Mouse (Mus musculus): ENCODE data around the gene Iqsec2.
A peak's percentile ranks its signal among the peaks of the same experiment; 100 is the strongest.

Gene Iqsec2

DNA sequence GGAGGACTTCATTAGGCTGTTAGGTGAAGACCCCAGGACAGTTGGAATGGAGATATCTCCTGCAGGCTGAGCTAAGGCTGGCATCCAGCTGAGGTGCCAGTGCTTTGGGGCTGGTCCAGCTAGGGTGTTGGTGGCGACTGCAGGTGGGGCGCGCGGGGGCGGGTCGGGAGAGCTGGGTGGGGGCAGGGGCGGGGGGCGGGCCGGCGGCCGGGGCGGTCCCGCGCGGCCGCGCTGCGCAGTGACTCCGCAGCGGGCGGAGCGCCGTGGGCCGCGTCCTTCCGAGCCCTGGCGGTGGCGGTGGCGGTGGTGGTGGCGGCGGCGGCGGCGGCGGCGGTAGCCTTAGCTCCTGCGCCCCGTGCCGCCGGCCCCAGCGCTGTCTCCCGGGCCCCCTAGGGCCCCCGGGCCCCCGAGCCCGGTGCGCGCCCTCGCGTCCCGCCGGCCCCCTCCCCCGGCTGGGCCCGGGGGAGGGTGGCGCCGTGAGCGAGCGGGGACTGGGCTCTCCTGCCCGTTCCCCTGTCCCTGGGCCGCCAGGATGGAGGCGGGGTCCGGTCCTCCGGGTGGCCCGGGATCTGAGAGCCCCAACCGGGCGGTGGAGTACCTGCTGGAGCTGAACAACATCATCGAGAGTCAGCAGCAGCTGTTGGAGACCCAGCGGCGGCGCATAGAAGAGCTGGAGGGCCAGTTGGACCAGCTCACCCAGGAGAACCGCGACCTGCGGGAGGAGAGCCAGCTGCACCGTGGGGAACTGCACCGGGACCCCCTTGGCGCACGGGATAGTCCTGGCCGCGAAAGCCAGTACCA is at the start of gene Iqsec2:
Gene Iqsec2, plus strand, starts transcription at position 328 of the 801 bp plus-strand sequence.
- peak; percentile 15 for DNase-seq (ENCODE audit: low read depth, low spot score)

DNA sequence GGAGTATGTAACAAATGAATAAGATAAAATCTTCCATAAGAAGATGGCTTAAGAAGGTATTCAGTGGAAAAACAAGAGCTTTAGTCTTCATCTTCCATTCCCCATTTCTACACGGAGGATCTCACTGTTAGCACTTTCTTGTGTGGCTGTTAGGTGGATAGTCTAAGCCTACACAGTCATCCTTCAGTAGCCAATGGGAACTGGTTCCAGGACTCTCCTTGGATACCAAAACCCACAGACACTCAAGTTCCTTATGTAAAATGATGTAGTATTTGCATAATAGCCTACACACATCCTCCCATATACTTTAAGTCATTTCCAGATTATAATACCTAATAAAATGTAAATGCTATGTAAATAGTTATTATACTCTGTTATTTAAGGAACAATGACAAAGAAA is 46.5 kb upstream of the Iqsec2 start:
- DNase-seq (ENCODE audit: low read depth, low spot score): no peak

DNA sequence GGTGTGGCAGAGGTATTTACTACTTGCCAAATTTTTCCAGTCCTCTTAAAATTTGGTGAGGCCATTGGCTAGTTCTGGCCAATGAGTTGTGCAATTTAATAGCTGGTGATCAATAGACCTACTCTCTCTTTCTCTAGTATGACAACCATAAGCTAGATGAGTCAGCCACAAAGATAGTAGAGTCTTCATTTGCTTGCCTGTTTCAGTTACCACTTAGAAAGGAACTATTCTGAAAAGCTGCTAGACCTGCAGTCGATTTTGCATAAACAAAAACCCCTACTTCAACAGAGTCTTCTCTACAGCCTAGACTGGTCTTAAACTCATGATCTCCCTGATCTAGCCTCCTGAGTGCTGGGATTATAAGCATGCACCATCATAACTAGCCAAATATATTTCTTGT is 22.4 kb upstream of the Iqsec2 start:
- DNase-seq (ENCODE audit: low read depth, low spot score): no peak

- no peak for DNase-seq (ENCODE audit: low read depth, low spot score)
Observed at GRCm38 (mm10) chrX:152130777-152131176, 13.3 kb upstream of the Iqsec2 start.

DNA sequence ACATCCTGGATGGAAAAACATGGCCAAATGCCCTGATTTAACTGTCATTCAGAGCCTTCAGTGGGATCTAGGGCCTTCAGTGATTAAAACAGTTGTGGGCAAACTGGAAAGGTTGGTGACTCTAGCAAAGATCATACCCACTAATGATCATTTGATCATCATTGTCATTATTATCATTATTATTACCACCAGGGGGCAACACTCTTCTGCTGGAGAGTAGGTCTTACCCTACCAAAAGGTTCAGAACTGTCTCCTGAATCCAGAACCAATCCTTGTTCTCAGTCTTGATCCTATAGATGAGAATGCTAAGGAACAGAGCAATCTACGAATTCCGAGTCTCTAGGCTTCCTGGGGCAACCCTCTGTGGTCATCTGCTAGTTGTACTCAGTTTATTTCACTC is 12.0 kb upstream of the Iqsec2 start:
- DNase-seq (ENCODE audit: low read depth, low spot score): no peak

DNA sequence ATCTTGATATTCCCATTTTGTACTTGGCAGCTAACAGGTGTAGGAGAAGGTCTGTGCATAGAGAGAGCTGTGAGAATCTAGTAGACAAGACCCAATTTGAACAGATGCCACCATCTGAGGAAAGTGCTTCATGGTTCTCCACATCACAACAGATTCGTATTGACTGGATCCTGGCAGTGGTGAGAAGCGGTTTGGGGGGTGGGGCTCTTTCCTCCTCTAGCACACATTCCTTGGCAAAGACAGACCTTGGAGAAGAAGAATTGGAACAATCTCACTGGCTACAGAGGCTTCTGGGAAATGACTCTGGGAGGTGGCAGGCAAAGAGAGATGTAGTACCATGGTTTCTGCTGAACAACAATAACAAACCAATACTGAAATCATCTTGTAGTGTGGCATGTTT is 8.9 kb upstream of the Iqsec2 start:
- DNase-seq (ENCODE audit: low read depth, low spot score): no peak

GRCm38 (mm10) chrX:152144742-152145214 is 710 bp downstream of the Iqsec2 start:
- DNase-seq (ENCODE audit: low read depth, low spot score): no peak

DNA sequence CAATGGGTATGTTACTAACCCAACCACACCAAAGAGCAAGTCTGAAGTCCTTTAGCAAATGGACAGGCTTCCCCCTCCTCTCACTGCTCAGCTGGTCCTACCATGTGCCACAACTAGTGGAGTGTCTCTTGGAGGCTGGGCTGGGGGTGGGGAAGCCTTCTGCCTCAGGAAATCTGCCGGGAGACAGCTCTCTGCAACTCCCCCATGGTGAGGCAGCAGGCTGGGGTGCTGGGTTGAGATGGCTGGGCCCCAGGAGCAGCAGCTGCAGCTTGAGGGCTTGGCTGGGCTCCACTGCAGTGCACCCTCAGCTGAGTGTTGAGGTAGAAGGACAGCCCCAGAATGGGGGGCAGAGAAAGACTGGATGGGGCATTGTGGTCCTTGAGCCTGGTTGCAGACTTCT is 2.1 kb downstream of the Iqsec2 start:
- DNase-seq (ENCODE audit: low read depth, low spot score): no peak

- DNase-seq (ENCODE audit: low read depth, low spot score): no peak
Observed at GRCm38 (mm10) chrX:152146691-152147090, 2.6 kb downstream of the Iqsec2 start.

DNA sequence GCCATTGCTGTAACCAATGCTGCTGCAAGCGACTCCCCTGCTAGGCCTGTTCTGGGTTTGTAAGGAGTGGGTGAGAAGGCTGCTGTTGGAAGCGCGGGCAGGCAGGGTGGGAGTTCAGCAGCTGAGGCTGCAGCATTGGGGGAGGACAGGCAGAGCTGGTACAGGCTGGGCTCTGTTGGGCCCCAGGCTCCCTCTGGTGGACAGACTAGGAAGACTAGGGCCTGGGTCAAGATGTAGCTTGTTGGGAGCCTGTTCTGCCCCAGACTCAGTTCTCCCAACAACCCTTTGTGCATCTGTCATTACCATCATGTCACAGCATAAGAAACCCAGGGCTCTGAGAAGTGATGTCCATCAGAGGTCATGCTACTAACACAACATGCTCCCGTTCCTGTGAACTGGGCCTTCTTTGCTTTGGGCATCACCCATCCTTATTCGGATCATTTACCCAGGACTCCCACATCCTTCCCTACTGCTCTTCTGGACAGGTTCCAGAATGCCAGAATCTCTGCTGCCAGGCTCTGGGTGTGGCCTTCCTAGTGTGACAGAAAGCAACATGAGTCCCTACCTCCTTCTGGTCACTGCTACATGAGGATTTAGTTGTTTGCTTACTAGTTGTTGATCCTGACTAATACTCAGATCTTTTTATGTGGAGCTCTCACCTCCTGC is 3.5 kb downstream of the Iqsec2 start:
- peak; percentile 52 for DNase-seq (ENCODE audit: low read depth, low spot score)

DNA sequence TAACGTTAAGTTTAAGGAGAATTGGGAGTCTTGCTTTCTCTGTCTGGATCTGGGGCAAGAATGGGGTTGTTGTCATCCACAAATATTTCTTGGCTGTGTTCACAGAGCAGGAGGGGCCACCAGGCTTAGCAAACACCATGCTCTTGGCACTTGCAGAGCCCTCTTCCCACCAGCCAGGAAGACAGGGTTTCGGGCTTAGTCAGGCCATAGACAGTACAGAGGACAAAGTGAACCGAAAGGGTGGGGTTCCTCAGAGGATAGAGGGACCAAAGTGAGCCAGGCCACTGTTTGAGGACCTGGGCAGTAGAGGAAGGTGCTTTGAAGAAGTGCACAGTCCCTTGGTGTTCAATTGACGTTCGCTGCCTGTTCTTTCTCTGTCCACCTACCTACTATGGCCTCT is 4.6 kb downstream of the Iqsec2 start:
- no peak for DNase-seq (ENCODE audit: low read depth, low spot score)

DNA sequence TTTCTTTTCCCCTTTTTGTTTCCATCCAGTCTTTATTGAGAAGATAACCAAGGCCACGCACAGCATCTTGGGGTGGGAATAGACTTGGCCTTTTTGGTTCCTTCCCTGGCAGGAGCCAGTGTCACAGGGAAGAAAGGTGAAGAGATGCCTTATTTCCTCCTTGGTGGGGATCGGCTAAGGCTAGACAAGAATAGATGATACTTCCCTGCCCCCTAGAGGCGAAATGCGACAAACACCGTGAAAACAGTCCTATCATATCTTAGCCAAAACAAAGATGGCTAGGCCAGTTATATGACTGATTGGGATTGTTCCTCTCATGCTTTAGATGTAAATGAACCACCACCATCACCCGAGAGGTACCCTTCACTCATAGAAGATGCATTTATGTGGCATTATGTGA is 7.6 kb downstream of the Iqsec2 start:
- DNase-seq (ENCODE audit: low read depth, low spot score): peak; percentile 44

DNA sequence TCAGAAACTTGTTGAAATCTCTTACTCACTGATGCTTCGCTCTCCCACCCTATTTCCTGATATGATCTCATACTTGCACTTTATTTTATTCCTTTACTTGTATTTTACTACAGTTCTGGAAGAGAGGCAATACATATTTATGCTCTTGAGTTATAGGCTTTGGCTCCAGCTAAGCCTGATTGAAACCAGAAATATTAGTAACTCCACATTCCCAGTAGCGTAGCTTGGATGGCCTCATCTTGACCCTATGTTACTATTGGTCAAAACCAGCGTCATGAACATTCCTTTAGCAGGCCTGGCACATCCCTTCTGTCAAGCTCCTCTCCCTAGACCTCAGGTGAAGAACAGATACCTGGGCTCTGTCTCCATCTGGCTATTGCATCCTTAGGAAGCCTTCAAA is 14.2 kb downstream of the Iqsec2 start:
- DNase-seq (ENCODE audit: low read depth, low spot score): no peak

DNA sequence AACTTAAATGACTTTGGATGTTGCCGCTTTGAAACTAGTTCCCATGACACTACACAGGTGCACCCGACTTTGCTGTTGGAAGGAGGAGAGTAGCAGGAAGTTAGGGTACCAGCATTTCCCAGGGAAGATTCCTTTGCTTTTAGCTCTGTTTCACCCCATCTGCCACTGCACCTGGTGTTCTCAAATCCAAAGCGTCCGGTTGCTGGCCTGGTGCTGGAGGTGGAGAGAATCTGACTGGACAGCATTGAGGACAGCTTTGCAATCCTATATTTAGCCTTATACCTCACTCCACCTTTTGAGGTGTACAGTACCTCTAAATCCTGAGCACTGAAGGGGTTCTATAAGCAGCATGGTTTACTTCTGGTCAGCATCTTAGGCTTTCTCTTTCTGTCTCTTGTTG is 17.3 kb downstream of the Iqsec2 start:
- DNase-seq (ENCODE audit: low read depth, low spot score): no peak

DNA sequence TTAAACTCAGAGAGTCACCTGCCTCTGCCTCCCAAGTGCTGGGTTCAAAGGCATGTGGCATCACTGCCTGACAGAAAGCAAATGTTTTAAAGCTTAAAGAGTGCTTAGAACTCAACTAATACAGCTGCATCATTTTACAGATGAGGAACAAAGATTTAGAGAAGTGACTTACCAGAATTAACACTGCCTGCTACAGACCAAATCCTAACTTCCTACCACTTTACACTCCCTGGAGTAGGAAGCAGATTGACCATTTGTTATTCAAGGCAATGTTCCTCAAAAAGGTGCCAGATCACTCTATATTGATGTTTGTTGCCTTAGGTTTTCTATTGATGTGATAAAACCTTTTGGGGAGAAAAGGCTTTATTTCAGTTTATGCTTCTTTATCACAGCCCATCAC is 20.0 kb downstream of the Iqsec2 start:
- DNase-seq (ENCODE audit: low read depth, low spot score): no peak

DNA sequence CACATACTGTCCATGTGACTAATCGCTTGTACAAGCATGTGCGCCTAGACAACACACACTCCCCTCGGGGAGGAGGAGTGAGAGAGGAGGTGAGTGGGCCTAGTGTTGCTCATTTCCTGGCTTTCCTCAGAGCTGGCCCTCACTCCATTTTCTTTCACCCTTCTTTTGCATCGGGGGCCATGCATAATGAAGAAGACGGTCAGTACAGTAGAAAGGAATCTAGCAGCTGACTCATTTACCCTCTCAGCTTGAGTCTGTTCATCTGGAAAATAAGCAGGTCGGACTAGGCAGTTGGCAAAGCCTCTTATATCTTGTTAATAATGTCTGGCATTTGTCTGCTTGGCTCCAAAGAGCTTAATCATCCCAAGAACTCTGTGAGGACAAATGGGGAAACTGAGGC is 22.1 kb downstream of the Iqsec2 start:
- DNase-seq (ENCODE audit: low read depth, low spot score): no peak

GRCm38 (mm10) chrX:152168521-152168920 is 24.5 kb downstream of the Iqsec2 start:
- DNase-seq (ENCODE audit: low read depth, low spot score): no peak

GRCm38 (mm10) chrX:152171041-152172026 is 27.3 kb downstream of the Iqsec2 start:
- peak; percentile 19 for DNase-seq (ENCODE audit: low read depth, low spot score)

DNA sequence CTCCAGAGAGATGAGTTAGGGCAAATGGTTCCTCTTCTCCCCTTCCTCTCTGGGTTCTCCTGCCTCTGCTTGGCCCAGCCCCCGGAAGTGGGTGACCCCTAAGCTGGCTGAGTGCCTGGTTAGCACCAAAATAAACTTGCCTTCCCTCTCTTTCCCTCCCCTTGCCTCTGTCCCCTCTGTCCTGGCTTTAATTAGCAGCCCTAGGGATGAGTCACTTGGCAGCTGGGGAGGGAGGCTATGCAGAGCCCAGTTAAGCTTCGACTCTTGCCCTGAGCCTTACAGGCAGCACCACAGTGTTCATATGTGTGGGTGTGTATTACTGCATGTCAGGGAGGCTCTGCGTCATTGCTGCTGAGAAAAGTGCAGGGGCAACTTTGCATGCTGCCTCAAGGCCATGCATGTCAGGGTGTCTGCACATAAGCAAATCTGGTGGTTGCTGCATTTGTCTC is 28.4 kb downstream of the Iqsec2 start:
- no peak for DNase-seq (ENCODE audit: low read depth, low spot score)

DNA sequence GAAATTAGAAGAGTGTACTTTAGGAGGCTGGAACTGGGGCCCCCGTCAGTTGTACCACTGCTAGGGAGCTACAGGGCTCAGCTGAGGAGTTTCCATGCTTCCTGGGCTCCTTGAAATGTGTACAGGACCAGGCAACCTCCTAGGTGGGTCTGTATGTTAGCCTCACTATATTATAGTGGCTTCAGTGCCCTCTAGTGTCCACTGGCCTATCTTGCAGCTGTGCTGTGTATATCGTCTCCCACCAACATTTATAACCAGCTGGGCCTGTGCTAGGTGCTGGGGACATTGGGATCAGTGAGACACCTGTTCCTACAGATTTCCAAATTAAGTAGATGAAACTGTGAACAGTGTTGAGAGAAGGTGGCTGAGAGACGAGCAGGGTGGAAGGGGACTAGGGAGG is 31.2 kb downstream of the Iqsec2 start:
- DNase-seq (ENCODE audit: low read depth, low spot score): peak; percentile 43

- no peak for DNase-seq (ENCODE audit: low read depth, low spot score)
Observed at GRCm38 (mm10) chrX:152177897-152178296, 33.8 kb downstream of the Iqsec2 start.

Data from R1 (cell line).